Mouse (Mus musculus) ES-E14 (cell line): ENCODE results near the gene 5031439G07Rik. TPM values are rescaled to one million over a fixed set of nuclear protein-coding genes. Genes with fewer than 3 reads are reported as not detected.

Experiments
- DNase-seq: peaks from one replicate; pipeline ENCODE4 v3.0.0-alpha.2; 2013; ENCODE audit warnings: low read depth, low spot score
- H3K27ac ChIP-seq: 2 replicates; pipeline ENCODE4 v1.5.1; 2012; ENCODE audit warnings: low read depth, mild to moderate bottlenecking, low read length, moderate library complexity, mixed read lengths; ENCODE audit not compliant: poor library complexity, insufficient read depth, severe bottlenecking
- H3K36me3 ChIP-seq: 2 replicates; pipeline ENCODE4 v1.6.1; 2012; ENCODE audit warnings: mild to moderate bottlenecking, low read length, moderate library complexity, mixed read lengths; ENCODE audit not compliant: control insufficient read depth, poor library complexity, insufficient read depth, severe bottlenecking
- H3K4me1 ChIP-seq, 2 experiments: fragments of 150-350 bp in 1 of 2; sonication (generic) in 1 of 2; 2 replicates each; pipeline ENCODE4 v1.6.1; 2012; ENCODE audit warnings: low read length in 2 of 2, mild to moderate bottlenecking in 1 of 2, mixed read lengths in 1 of 2; ENCODE audit not compliant: control insufficient read depth in 2 of 2, insufficient read depth in 2 of 2, poor library complexity in 1 of 2
- H3K4me3 ChIP-seq, 2 experiments: fragments of 150-350 bp in 1 of 2; sonication (generic) in 1 of 2; 2 replicates each; pipeline ENCODE4 v1.5.1; 2012; ENCODE audit warnings: low read length in 2 of 2, low read depth in 1 of 2, mild to moderate bottlenecking in 1 of 2, mixed read lengths in 1 of 2; ENCODE audit not compliant: insufficient read depth in 1 of 2, poor library complexity in 1 of 2, severe bottlenecking in 1 of 2
- H3K9ac ChIP-seq: 2 replicates; pipeline ENCODE4 v1.6.1; 2012; ENCODE audit warnings: low read depth, mild to moderate bottlenecking, low read length, mixed read lengths; ENCODE audit not compliant: poor library complexity, insufficient read depth, severe bottlenecking
- H3K9me3 ChIP-seq: fragments of 150-350 bp; sonication (generic); 2 replicates; pipeline ENCODE4 v1.6.1; 2012; ENCODE audit warnings: low read depth, mild to moderate bottlenecking, low read length; ENCODE audit not compliant: control insufficient read depth, insufficient read depth
- CHD2 ChIP-seq: IDR thresholded peaks from 2 replicates; pipeline ENCODE4 v1.6.1; 2014; ENCODE audit warnings: mild to moderate bottlenecking, low read depth, low read length, inconsistent platforms
- HCFC1 ChIP-seq: IDR thresholded peaks from 2 replicates; pipeline ENCODE4 v1.6.1; 2012; ENCODE audit warnings: low read length, inconsistent platforms, borderline replicate concordance; ENCODE audit not compliant: insufficient read depth
- MAFK ChIP-seq: IDR thresholded peaks from 2 replicates; pipeline ENCODE4 v1.6.1; 2014; ENCODE audit warnings: mild to moderate bottlenecking, low read depth, low read length, inconsistent platforms; ENCODE audit not compliant: insufficient read depth
- ZC3H11A ChIP-seq: IDR thresholded peaks from 2 replicates; pipeline ENCODE4 v1.6.1; 2012; ENCODE audit warnings: low read depth, mild to moderate bottlenecking, inconsistent platforms, low read length, borderline replicate concordance
- ZNF384 ChIP-seq: IDR thresholded peaks from 2 replicates; pipeline ENCODE4 v1.6.1; 2012; ENCODE audit warnings: low read depth, low read length, inconsistent platforms
- in situ Hi-C, 2 experiments: fragments of 600-800 bp; cut with MboI; formaldehyde crosslinking; loops; one replicate each; pipeline ENCODE4 v1.15.1; 2025; ENCODE audit warnings: low sequenced_read_pairs in 2 of 2, inconsistent platforms in 1 of 2; ENCODE audit not compliant: unreplicated experiment in 2 of 2
- total RNA-seq: library from RNA; depleted of rRNA; stranded (reverse); fragments of 300-350 nt; gene quantifications from 2 replicates; pipeline ENCODE4 v1.2.3, GENCODE M21; 2012

Gene 5031439G07Rik
- total RNA-seq, 1 experiment = 18.4 TPM

- no peaks in the 10 kb centered on the region for H3K9me3 ChIP-seq
- no peaks in the 10 kb centered on the region for H3K36me3 ChIP-seq
- H3K27ac ChIP-seq = no peak overlapping the region
- in situ Hi-C loops = no loop called here
- no peak overlapping the region for H3K9ac ChIP-seq
- TF ChIP-seq ZNF384 (no peak), HCFC1 (no peak), ZC3H11A (no peak), MAFK (no peak), CHD2 (no peak)
- peaks cover 2 to 6% of the 10 kb centered on the region in 2 experiments; a peak in 1 of 4 replicates for H3K4me1 ChIP-seq
- no peak overlapping the region for H3K4me3 ChIP-seq
- DNase-seq = no peak
These were observed 747 bp upstream of the 5031439G07Rik start for GRCm38 (mm10) chr15:84989098-84989497.

- TF ChIP-seq ZNF384 = no peak
- no peak for TF ChIP-seq MAFK
- Histone ChIP-seq H3K27ac (no peak overlapping the region), H3K4me3 (peak overlapping the region; percentile 76 to 96), H3K36me3 (no peaks in the 10 kb centered on the region), H3K9ac (peak overlapping the region; percentile 89), H3K4me1 (peaks cover 2 to 9% of the 10 kb centered on the region in 2 experiments; a peak in 1 of 4 replicates), H3K9me3 (no peaks in the 10 kb centered on the region)
- in situ Hi-C loops = no loop called here
- no peak for DNase-seq
These were observed 1.1 kb downstream of the 5031439G07Rik start for GRCm38 (mm10) chr15:84987020-84987815.

- TF ChIP-seq MAFK (no peak), ZC3H11A (no peak), ZNF384 (no peak), HCFC1 (no peak), CHD2 (no peak)
- peak overlapping the region; percentile 76 to 96; a peak in 3 of 4 replicates for H3K4me3 ChIP-seq
- no peak overlapping the region for H3K9ac ChIP-seq
These were observed 2.0 kb downstream of the 5031439G07Rik start for GRCm38 (mm10) chr15:84986171-84987019.

GRCm38 (mm10) chr15:84985516-84986160 is 2.7 kb downstream of the 5031439G07Rik start:
- in situ Hi-C loops = no loop called here
- Histone ChIP-seq H3K27ac (no peak overlapping the region), H3K9me3 (no peaks in the 10 kb centered on the region), H3K36me3 (no peaks in the 10 kb centered on the region), H3K4me1 (peaks cover 2 to 9% of the 10 kb centered on the region in 2 experiments; a peak in 1 of 4 replicates), H3K9ac (no peak overlapping the region), H3K4me3 (no peak overlapping the region)
- TF ChIP-seq ZC3H11A (no peak), ZNF384 (no peak), MAFK (no peak), HCFC1 (no peak), CHD2 (no peak)
- no peak for DNase-seq

More at GRCm38 (mm10) chr15:84986171-84987019, 2.0 kb downstream of the 5031439G07Rik start:
- DNase-seq = no peak
- H3K4me1 ChIP-seq = peaks cover 2 to 9% of the 10 kb centered on the region in 2 experiments; a peak in 1 of 4 replicates
- no peaks in the 10 kb centered on the region for H3K36me3 ChIP-seq
- in situ Hi-C loops = no loop called here
- no peak overlapping the region for H3K27ac ChIP-seq
- H3K9me3 ChIP-seq = no peaks in the 10 kb centered on the region
